Mouse (Mus musculus): ENCODE results near the gene Gfy. TPM values are rescaled to one million over a fixed set of nuclear protein-coding genes. Genes with fewer than 3 reads are reported as not detected.
A peak's percentile ranks its signal among the peaks of the same experiment; 100 is the strongest.
"Not testable (repeated sequence)": the region's sequence is repeated elsewhere in the genome, so short reads cannot be mapped to it uniquely, and the experiment has no call there.

Gene Gfy
- total and polyA plus RNA-seq, 2 experiments from 2014 or later = not detected

DNA sequence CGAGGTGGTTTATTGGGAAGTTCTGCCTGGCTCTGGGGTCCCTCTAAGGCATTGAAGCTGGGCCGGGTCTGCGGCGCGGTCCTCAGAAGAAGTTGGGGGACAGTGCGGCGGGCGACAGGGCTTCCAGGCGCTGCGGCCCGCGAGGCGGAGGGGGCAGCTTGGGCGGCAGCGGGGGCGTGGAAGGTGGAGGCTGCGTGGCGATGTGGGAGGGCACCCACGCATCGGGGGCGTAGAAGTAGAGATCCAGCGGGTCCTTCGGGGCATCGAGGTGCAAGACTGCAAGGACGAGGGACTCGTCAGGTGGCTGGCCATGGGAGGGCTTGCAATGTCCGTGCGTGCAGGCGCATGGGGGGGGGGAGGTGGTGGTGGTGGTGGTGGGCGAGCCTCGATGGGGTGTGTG lies 3.0 kb downstream of the Gfy start:
- Histone ChIP-seq H3K9ac (0 out of 2 replicates have a peak overlapping the region, but pooled peaks have one; percentile 6), H3K4me3 (ENCODE audit: low read depth, low read length) (peak overlapping the region; percentile 22), H3K27ac (ENCODE audit: low read depth, low read length) (no peak overlapping the region), H3K4me2 (ENCODE audit: low read depth) (peak overlapping the region; percentile 36), H3K9me3 (ENCODE audit: low read length) (no peaks in the 10 kb centered on the region), H3K27me3 (ENCODE audit: insufficient read depth, low read length) (peaks cover 71% of the 10 kb centered on the region), H3K36me3 (ENCODE audit: insufficient read depth) (no peaks in the 10 kb centered on the region), H3K4me1 (ENCODE audit: insufficient read depth) (no peaks in the 10 kb centered on the region; the same call in 1 of the 2 replicates)
- ATAC-seq = no peak
- no peak for TF ChIP-seq CTCF (IDR thresholded peaks at IDR 0.05; ENCODE audit: low read depth)
- 6% methylated on average over 26 of the region's 31 CpGs for whole genome bisulfite sequencing
- DNase-seq = no peak

DNA sequence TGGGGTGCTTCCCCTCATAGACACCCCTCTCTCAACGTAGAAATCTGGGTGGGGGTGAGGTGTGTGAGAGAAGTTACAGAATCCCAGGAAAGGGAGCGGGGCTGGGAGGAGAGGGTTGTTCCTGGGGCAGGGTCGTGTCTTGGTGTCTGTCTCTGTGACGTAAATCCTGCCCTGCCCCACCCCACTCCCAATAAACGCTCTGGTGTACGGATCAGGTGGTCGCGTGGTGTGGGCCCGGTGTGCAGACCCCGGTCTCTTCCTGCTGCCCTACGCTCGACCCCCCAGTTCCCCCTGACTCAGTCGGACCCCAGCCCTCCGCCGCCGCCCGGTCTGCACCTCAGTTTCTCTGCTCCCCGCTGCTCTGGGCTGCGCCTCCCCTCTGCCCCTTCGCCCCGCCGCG lies 3.4 kb downstream of the Gfy start:
- H3K9me3 ChIP-seq (ENCODE audit: low read length) = no peaks in the 10 kb centered on the region
- no peak for ATAC-seq
- H3K9ac ChIP-seq = 0 out of 2 replicates have a peak overlapping the region, but pooled peaks have one; percentile 6
- TF ChIP-seq CTCF (IDR thresholded peaks at IDR 0.05; ENCODE audit: low read depth) = no peak
- under 1% methylated on average over 23 of the region's 23 CpGs for WGBS
- peak overlapping the region; percentile 36 for H3K4me2 ChIP-seq (ENCODE audit: low read depth)
- no peaks in the 10 kb centered on the region for H3K36me3 ChIP-seq (ENCODE audit: insufficient read depth)
- DNase-seq = no peak
- no peaks in the 10 kb centered on the region; the same call in 1 of the 2 replicates for H3K4me1 ChIP-seq (ENCODE audit: insufficient read depth)
- no peak overlapping the region for H3K27ac ChIP-seq (ENCODE audit: low read depth, low read length)
- H3K27me3 ChIP-seq (ENCODE audit: insufficient read depth, low read length) = peaks cover 67% of the 10 kb centered on the region
- H3K4me3 ChIP-seq (ENCODE audit: low read depth, low read length) = peak overlapping the region; percentile 22

DNA sequence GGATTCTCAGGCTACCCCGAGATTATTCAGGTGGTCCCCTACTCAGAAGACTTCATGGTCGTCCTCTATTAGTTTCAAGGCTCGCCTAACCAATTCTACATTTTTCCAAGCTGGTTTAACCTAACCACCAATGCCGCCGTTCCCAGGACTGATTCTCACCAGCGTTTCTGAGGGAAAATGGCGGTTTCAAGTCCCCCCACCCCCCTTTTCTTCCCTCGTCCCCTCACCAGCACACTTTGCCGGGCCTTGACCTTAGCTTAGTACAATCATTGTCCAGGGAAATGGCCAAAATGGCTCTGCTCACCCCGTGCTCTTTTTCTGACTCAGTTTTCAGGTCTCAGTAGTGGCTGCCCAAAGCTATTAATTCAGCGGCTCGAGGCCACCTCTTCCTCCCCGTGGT lies 4.0 kb downstream of the Gfy start:
- Histone ChIP-seq H3K9ac (no peak overlapping the region), H3K36me3 (ENCODE audit: insufficient read depth) (no peaks in the 10 kb centered on the region), H3K27me3 (ENCODE audit: insufficient read depth, low read length) (peaks cover 61% of the 10 kb centered on the region), H3K4me2 (ENCODE audit: low read depth) (no peak overlapping the region), H3K27ac (ENCODE audit: low read depth, low read length) (no peak overlapping the region), H3K9me3 (ENCODE audit: low read length) (no peaks in the 10 kb centered on the region), H3K4me3 (ENCODE audit: low read depth, low read length) (no peak overlapping the region), H3K4me1 (ENCODE audit: insufficient read depth) (no peaks in the 10 kb centered on the region; the same call in 1 of the 2 replicates)
- DNase-seq (no peak), ATAC-seq (no peak)
- 2% methylated on average over 13 of the region's 13 CpGs for WGBS
- TF ChIP-seq CTCF (IDR thresholded peaks at IDR 0.05; ENCODE audit: low read depth) = no peak

DNA sequence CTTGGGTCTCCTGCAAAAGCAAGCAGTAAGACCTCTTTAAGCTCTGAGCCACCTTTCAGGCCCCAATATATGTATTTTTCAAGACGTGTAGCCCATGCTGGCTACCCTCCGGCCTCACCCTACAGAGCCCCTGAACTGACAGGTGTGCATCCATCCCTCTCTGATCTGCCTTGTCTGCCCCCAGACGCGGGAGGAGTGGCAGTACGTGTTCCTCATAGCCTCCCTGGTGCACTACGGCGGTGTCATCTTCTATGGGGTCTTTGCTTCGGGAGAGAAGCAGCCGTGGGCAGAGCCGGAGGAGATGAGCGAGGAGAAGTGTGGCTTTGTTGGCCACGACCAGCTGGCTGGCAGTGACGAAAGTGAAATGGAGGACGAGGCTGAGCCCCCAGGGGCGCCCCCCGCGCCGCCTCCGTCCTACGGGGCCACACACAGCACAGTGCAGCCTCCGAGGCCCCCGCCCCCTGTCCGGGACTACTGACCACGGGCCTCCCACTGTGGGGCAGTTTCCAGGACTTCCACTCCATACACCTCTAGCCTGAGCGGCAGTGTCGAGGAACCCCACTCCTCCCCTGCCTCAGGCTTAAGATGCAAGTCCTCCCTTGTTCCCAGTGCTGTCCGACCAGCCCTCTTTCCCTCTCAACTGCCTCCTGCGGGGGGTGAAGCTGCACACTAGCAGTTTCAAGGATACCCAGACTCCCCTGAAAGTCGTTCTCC lies 4.6 kb downstream of the Gfy start:
- no peak overlapping the region for H3K27ac ChIP-seq (ENCODE audit: low read depth, low read length)
- DNase-seq = no peak
- 0 out of 2 replicates have a peak, but pooled peaks have one; percentile 32 for ATAC-seq
- WGBS = 6% methylated on average over 28 of the region's 29 CpGs
- H3K4me3 ChIP-seq (ENCODE audit: low read depth, low read length) = no peak overlapping the region
- TF ChIP-seq CTCF (IDR thresholded peaks at IDR 0.05; ENCODE audit: low read depth) = no peak
- no peaks in the 10 kb centered on the region for H3K36me3 ChIP-seq (ENCODE audit: insufficient read depth)
- H3K4me1 ChIP-seq (ENCODE audit: insufficient read depth) = no peaks in the 10 kb centered on the region; the same call in 1 of the 2 replicates
- no peak overlapping the region for H3K4me2 ChIP-seq (ENCODE audit: low read depth)
- H3K27me3 ChIP-seq (ENCODE audit: insufficient read depth, low read length) = peaks cover 55% of the 10 kb centered on the region
- no peaks in the 10 kb centered on the region for H3K9me3 ChIP-seq (ENCODE audit: low read length)
- H3K9ac ChIP-seq = no peak overlapping the region

DNA sequence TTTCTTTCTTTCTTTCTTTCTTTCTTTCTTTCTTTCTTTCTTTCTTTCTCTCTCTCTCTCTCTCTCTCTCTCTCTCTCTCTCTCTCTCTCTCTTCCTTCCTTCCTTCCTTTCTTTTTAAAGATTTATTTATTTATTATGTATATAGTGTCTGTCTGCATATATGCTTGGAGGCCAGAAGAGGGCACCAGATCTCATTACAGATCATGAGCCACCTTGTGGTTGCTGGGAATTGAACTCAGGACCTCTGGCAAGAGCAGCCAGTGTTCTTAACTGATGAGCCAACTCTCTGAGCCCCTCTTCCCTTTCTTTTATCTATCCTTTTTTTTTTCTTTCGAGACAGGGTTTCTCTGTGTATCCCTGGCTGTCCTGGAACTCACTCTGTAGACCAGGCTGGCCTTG lies 5.6 kb downstream of the Gfy start:
- not testable (repeated sequence) for H3K9ac ChIP-seq; DNase-seq; H3K4me3 ChIP-seq (ENCODE audit: low read depth, low read length); H3K9me3 ChIP-seq (ENCODE audit: low read length); H3K27ac ChIP-seq (ENCODE audit: low read depth, low read length); ATAC-seq; H3K36me3 ChIP-seq (ENCODE audit: insufficient read depth); H3K4me2 ChIP-seq (ENCODE audit: low read depth); H3K4me1 ChIP-seq (ENCODE audit: insufficient read depth)
- WGBS = 58% methylated on average over 1 of the region's 1 CpGs
- TF ChIP-seq CTCF (IDR thresholded peaks at IDR 0.05; ENCODE audit: low read depth) = peak; percentile 61
- peaks cover 45% of the 10 kb centered on the region for H3K27me3 ChIP-seq (ENCODE audit: insufficient read depth, low read length)

DNA sequence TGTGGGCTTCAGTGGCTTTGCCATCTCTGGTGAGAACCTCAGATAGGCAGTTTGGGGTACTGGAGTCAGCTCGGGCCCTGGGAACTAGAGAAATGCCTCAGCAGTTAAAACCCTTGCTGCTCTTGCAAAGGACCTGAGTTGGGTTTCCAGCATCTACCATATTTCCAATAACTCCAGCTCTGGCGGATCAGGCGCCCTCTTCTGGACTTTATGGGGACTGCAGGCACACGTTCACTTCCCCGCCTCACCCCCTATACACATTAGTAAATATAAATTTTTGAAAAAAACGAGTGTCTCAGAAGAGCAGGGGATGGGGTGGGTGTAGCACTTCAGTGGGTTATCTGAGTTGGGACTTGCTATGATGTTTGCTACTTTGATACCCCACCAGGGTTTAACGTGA lies 6.4 kb downstream of the Gfy start:
- no peak overlapping the region for H3K9ac ChIP-seq
- no peaks in the 10 kb centered on the region for H3K9me3 ChIP-seq (ENCODE audit: low read length)
- peaks cover 41% of the 10 kb centered on the region for H3K27me3 ChIP-seq (ENCODE audit: insufficient read depth, low read length)
- WGBS = 69% methylated on average over 7 of the region's 7 CpGs
- peak; percentile 43; the same call in 1 of the 2 replicates for TF ChIP-seq CTCF (IDR thresholded peaks at IDR 0.05; ENCODE audit: low read depth)
- no peak overlapping the region for H3K27ac ChIP-seq (ENCODE audit: low read depth, low read length)
- no peaks in the 10 kb centered on the region; the same call in 1 of the 2 replicates for H3K4me1 ChIP-seq (ENCODE audit: insufficient read depth)
- H3K36me3 ChIP-seq (ENCODE audit: insufficient read depth) = no peaks in the 10 kb centered on the region
- DNase-seq (no peak), ATAC-seq (no peak)
- no peak overlapping the region for H3K4me2 ChIP-seq (ENCODE audit: low read depth)
- H3K4me3 ChIP-seq (ENCODE audit: low read depth, low read length) = no peak overlapping the region

DNA sequence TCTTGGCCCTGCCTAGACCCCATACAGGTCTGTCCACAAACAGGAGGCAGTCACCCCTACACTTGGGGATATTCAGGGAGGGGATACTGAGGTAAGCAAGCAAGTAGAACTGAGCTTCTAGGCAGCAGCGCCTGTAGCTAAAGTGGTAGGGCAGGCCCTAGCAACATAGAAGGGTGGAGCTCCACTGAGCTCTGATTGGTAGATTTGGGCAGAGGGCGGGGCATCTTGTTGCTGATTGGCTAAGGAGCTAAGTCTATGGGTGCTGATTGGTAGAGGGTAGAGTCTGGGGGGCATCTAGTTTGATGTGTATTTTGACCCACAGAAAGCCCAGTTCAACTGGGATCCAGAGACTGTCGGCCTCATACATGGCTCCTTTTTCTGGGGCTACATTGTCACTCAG lies 9.9 kb downstream of the Gfy start:
- H3K9ac ChIP-seq = no peak overlapping the region
- H3K36me3 ChIP-seq (ENCODE audit: insufficient read depth) = no peaks in the 10 kb centered on the region
- no peaks in the 10 kb centered on the region for H3K9me3 ChIP-seq (ENCODE audit: low read length)
- no peak overlapping the region for H3K27ac ChIP-seq (ENCODE audit: low read depth, low read length)
- H3K4me3 ChIP-seq (ENCODE audit: low read depth, low read length) = no peak overlapping the region
- DNase-seq (no peak), ATAC-seq (peak; percentile 23; the same call in 1 of the 2 replicates)
- no peaks in the 10 kb centered on the region for H3K4me1 ChIP-seq (ENCODE audit: insufficient read depth)
- no peak overlapping the region for H3K4me2 ChIP-seq (ENCODE audit: low read depth)
- 94% methylated on average over 3 of the region's 3 CpGs for WGBS
- TF ChIP-seq CTCF (IDR thresholded peaks at IDR 0.05; ENCODE audit: low read depth) = no peak
- H3K27me3 ChIP-seq (ENCODE audit: insufficient read depth, low read length) = peaks cover 15% of the 10 kb centered on the region

All from forebrain, postnatal 0 days (tissue).